Mouse (Mus musculus) hindbrain, embryonic 11.5 days (tissue): ENCODE data around the gene Taf8. TPM values are rescaled to one million over a fixed set of nuclear protein-coding genes. Genes with fewer than 3 reads are reported as not detected.

ENCODE experiments used
- ATAC-seq: fragments of 200-750 bp; cut with Nextera tagmentation; 2 replicates; pipeline ENCODE4 v1.8.0; 2017; ENCODE audit warnings: mild to moderate bottlenecking, moderate TSS enrichment, moderate library complexity; ENCODE audit not compliant: low FRiP score
- DNase-seq: peaks from one replicate; pipeline ENCODE4 v3.0.0-alpha.2; 2015; ENCODE audit warnings: low spot score
- H3K27ac ChIP-seq: fragments of 300-500 bp; sonication (generic); 2 replicates; pipeline ENCODE4 v1.5.1; 2014; ENCODE audit warnings: mild to moderate bottlenecking, low read depth, low read length
- H3K27me3 ChIP-seq: fragments of 300-500 bp; sonication (generic); 2 replicates; pipeline ENCODE4 v1.6.1; 2014; ENCODE audit warnings: mild to moderate bottlenecking, low read length, moderate library complexity, mixed read lengths; ENCODE audit not compliant: control insufficient read depth, insufficient read depth
- H3K36me3 ChIP-seq: fragments of 300-500 bp; sonication (generic); 2 replicates; pipeline ENCODE4 v1.6.1; 2014; ENCODE audit warnings: mild to moderate bottlenecking, low read length, moderate library complexity, mixed read lengths; ENCODE audit not compliant: control insufficient read depth, insufficient read depth
- H3K4me1 ChIP-seq: fragments of 300-500 bp; sonication (generic); replicated peaks from 2 replicates; pipeline ENCODE4 v1.6.1; 2014; ENCODE audit warnings: low read length, mixed read lengths; ENCODE audit not compliant: control insufficient read depth, insufficient read depth
- H3K4me2 ChIP-seq: fragments of 300-500 bp; sonication (generic); replicated peaks from 2 replicates; pipeline ENCODE4 v1.6.1; 2014; ENCODE audit warnings: mild to moderate bottlenecking, low read depth, low read length
- H3K4me3 ChIP-seq: fragments of 300-500 bp; sonication (generic); 2 replicates; pipeline ENCODE4 v1.5.1; 2014; ENCODE audit warnings: low read depth, low read length
- H3K9ac ChIP-seq: fragments of 300-500 bp; sonication (generic); 2 replicates; pipeline ENCODE4 v1.6.1; 2014; ENCODE audit warnings: low read depth, low read length
- H3K9me3 ChIP-seq: fragments of 300-500 bp; sonication (generic); 2 replicates; pipeline ENCODE4 v1.6.1; 2016; ENCODE audit warnings: low read length; ENCODE audit not compliant: control insufficient read depth
- WGBS: fragments of 180-500 bp; shearing (Covaris S2); extraction: QIAGEN DNeasy Blood & Tissue Kit; methylation state at CpG from one replicate; pipeline ENCODE4 v1.1.7; 2014; 5-methylcytosine and 5-hydroxymethylcytosine counted together
- polyA plus RNA-seq: library from polyadenylated mRNA; unstranded; fragments of >200 nt; fragmentation: Nextera tagmentation; extraction: Ambion mirVana; gene quantifications from 2 replicates; pipeline ENCODE4 v1.2.1, GENCODE M21; 2014

The Taf8 gene
- polyA plus RNA-seq, 1 experiment from 2014 or later: 26.5 TPM

GRCm38 (mm10) chr17:47535812-47536236 lies 33.7 kb upstream of the Taf8 start:
- H3K9me3 ChIP-seq: no peaks in the 10 kb centered on the region
- no peaks in the 10 kb centered on the region for H3K36me3 ChIP-seq
- no peak for DNase-seq
- no peaks in the 10 kb centered on the region; the same call in 1 of the 2 replicates for H3K4me1 ChIP-seq
- no peak overlapping the region for H3K9ac ChIP-seq
- ATAC-seq: no peak
- no peak overlapping the region for H3K4me2 ChIP-seq
- no peaks in the 10 kb centered on the region for H3K27me3 ChIP-seq
- H3K4me3 ChIP-seq: no peak overlapping the region
- no peak overlapping the region for H3K27ac ChIP-seq
- WGBS: 68% methylated on average over 9 of the region's 9 CpGs

- Histone ChIP-seq H3K27ac (no peak overlapping the region), H3K9me3 (no peaks in the 10 kb centered on the region), H3K27me3 (no peaks in the 10 kb centered on the region), H3K9ac (no peak overlapping the region), H3K4me2 (no peak overlapping the region), H3K4me1 (no peaks in the 10 kb centered on the region), H3K36me3 (no peaks in the 10 kb centered on the region), H3K4me3 (no peak overlapping the region)
- WGBS: 97% methylated on average over 13 of the region's 13 CpGs
- ATAC-seq (no peak), DNase-seq (no peak)
These were observed 31.6 kb upstream of the Taf8 start for GRCm38 (mm10) chr17:47533691-47534090.

GRCm38 (mm10) chr17:47532364-47532763 lies 30.3 kb upstream of the Taf8 start:
- Histone ChIP-seq H3K4me1 (peaks cover 3% of the 10 kb centered on the region; the same call in 1 of the 2 replicates), H3K27me3 (no peaks in the 10 kb centered on the region), H3K4me3 (no peak overlapping the region), H3K9ac (no peak overlapping the region), H3K4me2 (no peak overlapping the region), H3K27ac (no peak overlapping the region), H3K9me3 (no peaks in the 10 kb centered on the region), H3K36me3 (no peaks in the 10 kb centered on the region)
- WGBS: 91% methylated on average over 5 of the region's 5 CpGs
- ATAC-seq (no peak), DNase-seq (no peak)

GRCm38 (mm10) chr17:47531387-47531818 lies 29.3 kb upstream of the Taf8 start:
- H3K9ac ChIP-seq: no peak overlapping the region
- H3K27me3 ChIP-seq: no peaks in the 10 kb centered on the region
- H3K9me3 ChIP-seq: no peaks in the 10 kb centered on the region
- no peaks in the 10 kb centered on the region for H3K36me3 ChIP-seq
- H3K4me2 ChIP-seq: no peak overlapping the region
- DNase-seq (no peak), ATAC-seq (no peak)
- WGBS: 58% methylated on average over 10 of the region's 10 CpGs
- peaks cover 4% of the 10 kb centered on the region; the same call in 1 of the 2 replicates for H3K4me1 ChIP-seq
- H3K27ac ChIP-seq: no peak overlapping the region
- H3K4me3 ChIP-seq: no peak overlapping the region

GRCm38 (mm10) chr17:47529595-47529994 lies 27.5 kb upstream of the Taf8 start:
- Histone ChIP-seq H3K4me1 (peaks cover 4% of the 10 kb centered on the region; the same call in 1 of the 2 replicates), H3K27ac (no peak overlapping the region), H3K4me3 (no peak overlapping the region), H3K36me3 (no peaks in the 10 kb centered on the region), H3K27me3 (no peaks in the 10 kb centered on the region), H3K9ac (no peak overlapping the region), H3K9me3 (no peaks in the 10 kb centered on the region), H3K4me2 (no peak overlapping the region)
- ATAC-seq: no peak
- no peak for DNase-seq
- WGBS: 96% methylated on average over 11 of the region's 11 CpGs

GRCm38 (mm10) chr17:47528919-47529318 lies 26.8 kb upstream of the Taf8 start:
- no peak overlapping the region for H3K4me3 ChIP-seq
- H3K4me2 ChIP-seq: no peak overlapping the region
- H3K27me3 ChIP-seq: no peaks in the 10 kb centered on the region
- no peaks in the 10 kb centered on the region for H3K36me3 ChIP-seq
- no peak overlapping the region for H3K9ac ChIP-seq
- whole genome bisulfite sequencing: 72% methylated on average over 8 of the region's 8 CpGs
- H3K9me3 ChIP-seq: no peaks in the 10 kb centered on the region
- DNase-seq (no peak), ATAC-seq (no peak)
- H3K27ac ChIP-seq: no peak overlapping the region
- peaks cover 4% of the 10 kb centered on the region; the same call in 1 of the 2 replicates for H3K4me1 ChIP-seq

- ATAC-seq (no peak), DNase-seq (peak; percentile 39)
- peak overlapping the region; percentile 36; the same call in 1 of the 2 replicates for H3K9ac ChIP-seq
- H3K27ac ChIP-seq: peak overlapping the region; percentile 39; the same call in 1 of the 2 replicates
- no peaks in the 10 kb centered on the region for H3K36me3 ChIP-seq
- no peaks in the 10 kb centered on the region for H3K9me3 ChIP-seq
- peaks cover 5% of the 10 kb centered on the region for H3K4me1 ChIP-seq
- WGBS: 47% methylated on average over 10 of the region's 10 CpGs
- H3K4me3 ChIP-seq: no peak overlapping the region
- H3K27me3 ChIP-seq: no peaks in the 10 kb centered on the region
- H3K4me2 ChIP-seq: no peak overlapping the region
These were observed 25.6 kb upstream of the Taf8 start for GRCm38 (mm10) chr17:47527581-47528300.

GRCm38 (mm10) chr17:47526856-47527520 lies 24.9 kb upstream of the Taf8 start:
- no peak overlapping the region for H3K27ac ChIP-seq
- 86% methylated on average over 17 of the region's 17 CpGs for WGBS
- ATAC-seq: no peak

More at GRCm38 (mm10) chr17:47526856-47527520, 24.9 kb upstream of the Taf8 start:
- H3K36me3 ChIP-seq: no peaks in the 10 kb centered on the region
- H3K9me3 ChIP-seq: no peaks in the 10 kb centered on the region
- no peak overlapping the region for H3K4me2 ChIP-seq
- H3K9ac ChIP-seq: no peak overlapping the region
- H3K27me3 ChIP-seq: no peaks in the 10 kb centered on the region
- no peak for DNase-seq
- peaks cover 10% of the 10 kb centered on the region for H3K4me1 ChIP-seq
- no peak overlapping the region for H3K4me3 ChIP-seq
